Mouse (Mus musculus): ENCODE data around the gene Spaca6. TPM values are rescaled to one million over a fixed set of nuclear protein-coding genes. Genes with fewer than 3 reads are reported as not detected.
"Not testable (repeated sequence)": the region's sequence is repeated elsewhere in the genome, so short reads cannot be mapped to it uniquely, and the experiment has no call there.

Gene Spaca6
- total RNA-seq, 4 experiments from 2014 or later: 43.9 to 173 (median 91.6) TPM

GRCm38 (mm10) chr17:17844606-17845005 is 17.6 kb downstream of the Spaca6 start:
- DNase-seq: not testable (repeated sequence)

DNA sequence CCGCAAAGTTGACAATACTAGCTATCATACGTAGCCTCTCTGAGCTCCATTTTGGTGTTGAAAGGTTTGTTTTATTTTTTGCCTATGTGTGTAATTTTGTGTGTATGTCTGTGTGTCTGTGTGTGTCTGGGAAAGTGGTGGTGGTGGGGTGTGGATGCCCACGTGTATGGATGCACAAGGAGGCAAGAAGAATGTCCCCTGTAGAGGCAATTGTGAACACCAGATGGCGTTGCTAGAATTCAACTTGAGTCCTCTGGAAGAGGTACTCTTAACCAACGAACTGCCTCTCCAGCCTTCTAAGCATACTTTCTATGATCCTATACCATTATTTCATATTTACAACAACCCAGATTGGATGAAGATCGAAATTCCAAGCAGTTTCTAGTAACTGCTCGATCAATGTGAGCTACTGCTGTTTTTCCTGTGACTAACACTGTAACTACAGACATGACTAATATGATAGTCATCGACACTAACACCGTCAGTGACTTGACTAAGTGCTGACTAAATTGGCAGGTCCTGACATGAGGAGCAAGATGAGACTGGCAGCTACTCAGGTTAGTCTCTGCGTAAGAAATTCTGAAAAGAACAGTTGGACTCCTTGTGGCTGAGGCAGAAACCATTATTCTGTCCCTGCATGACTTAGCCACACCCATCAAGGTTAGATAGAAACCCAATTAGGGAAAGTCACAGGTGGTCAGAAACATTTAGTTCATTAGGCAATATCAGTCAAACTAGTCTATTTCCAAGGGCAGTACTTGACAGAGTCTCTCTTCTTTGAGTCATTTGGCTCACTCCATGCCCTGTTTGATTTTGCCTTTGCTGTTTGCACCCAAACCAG is 18.4 kb downstream of the Spaca6 start:
- no peak for DNase-seq

- no peak for DNase-seq
These were observed 22.0 kb downstream of the Spaca6 start for GRCm38 (mm10) chr17:17848988-17849387.

GRCm38 (mm10) chr17:17849906-17850712 is 23.2 kb downstream of the Spaca6 start:
- DNase-seq: no peak

DNA sequence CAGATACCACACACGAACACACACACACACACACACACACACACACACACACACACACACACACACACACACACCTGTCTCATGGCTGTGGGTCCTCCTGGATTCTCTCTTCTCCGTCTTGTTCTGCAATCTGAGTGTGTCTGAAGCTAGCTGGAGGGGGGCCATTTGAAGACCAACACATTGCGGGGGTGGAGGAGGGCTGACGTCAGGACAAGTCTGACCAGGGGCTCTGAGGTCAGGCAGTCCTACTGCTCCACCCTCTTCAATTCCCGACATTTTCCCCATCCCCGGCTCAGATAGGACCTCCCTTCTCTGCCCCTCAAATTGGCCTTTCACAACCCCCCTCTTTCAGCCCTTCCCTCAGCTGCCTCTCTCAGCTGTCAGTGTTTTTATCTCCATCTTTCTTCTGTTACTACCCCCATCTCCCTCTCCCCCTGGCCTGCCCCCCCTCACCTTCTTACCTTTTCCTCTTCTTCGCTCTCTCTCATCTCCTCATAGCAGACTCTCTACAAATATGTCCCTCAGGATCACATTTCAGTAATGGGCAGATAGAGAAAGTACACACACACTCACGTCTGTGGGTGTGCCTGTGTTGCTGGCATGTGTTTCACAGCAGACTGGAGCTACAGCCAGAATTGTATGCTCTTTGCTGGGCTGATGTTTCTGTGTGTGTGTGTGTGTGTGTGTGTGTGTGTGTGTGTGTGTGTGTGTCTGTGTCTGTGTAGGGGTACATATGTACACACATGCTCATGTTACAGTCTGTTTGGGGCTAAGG is 28.3 kb downstream of the Spaca6 start, which contains the start of gene Has1:
Gene Has1, minus strand, starts transcription at position 142 of the 775 bp plus-strand sequence.
- DNase-seq: no peak

DNA sequence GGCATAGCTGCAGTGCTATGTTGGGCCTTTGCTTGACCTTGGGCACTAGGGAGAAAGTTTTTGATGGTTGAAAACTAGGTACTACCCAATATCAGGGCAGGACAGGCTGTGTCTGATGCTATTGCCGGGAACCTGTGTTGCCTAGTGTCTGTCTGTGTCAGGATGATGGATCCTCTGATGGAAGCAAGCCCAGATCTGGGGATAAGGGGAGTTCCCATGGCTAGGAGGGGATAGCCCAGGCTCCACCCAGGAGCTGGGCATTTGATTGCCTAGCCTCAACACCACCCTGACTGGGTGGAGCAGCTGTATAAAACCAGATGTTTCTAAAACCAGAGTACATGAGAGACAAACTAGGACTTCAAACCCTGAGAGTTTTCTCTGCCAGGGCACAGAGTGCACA is 29.7 kb downstream of the Spaca6 start:
- no peak for DNase-seq

DNA sequence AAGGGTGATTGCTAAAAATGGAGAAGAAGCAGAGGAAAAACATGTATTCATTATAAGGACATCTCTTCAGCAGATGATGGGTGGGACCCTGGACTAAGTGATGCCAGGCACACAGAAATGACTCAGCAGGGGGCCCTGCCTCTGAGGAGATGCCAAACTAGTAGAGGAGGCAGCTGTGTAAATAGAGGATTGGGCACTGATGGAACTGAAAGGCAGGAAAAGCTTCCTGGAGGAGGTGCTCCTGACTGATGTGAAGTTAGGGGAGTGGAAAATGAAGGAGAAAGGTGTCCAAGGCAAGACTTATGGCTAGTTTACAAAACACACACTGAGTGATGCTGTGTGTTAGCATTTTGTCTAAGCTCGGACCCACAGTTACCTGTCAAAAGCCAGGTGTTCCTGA is 30.5 kb downstream of the Spaca6 start:
- no peak for DNase-seq

DNA sequence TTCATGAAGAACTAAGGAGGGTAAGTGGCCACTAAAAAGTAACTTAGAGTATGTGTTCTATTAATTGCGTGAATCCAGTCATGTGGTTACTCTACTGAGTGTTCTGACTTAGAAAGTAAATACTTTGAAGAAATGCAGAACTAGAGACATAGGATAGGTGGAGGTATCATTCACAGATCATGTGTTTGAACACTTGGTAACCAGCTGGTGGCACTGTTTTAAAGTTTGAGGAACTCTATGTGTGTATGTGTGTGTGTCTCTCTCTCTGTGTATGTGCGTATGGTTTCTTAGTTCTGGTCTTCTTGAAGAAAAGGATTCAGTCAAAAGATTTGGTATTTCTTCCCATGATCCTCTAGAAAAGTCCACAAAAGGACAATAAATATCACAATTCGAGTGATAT is 33.2 kb downstream of the Spaca6 start:
- DNase-seq: no peak

DNA sequence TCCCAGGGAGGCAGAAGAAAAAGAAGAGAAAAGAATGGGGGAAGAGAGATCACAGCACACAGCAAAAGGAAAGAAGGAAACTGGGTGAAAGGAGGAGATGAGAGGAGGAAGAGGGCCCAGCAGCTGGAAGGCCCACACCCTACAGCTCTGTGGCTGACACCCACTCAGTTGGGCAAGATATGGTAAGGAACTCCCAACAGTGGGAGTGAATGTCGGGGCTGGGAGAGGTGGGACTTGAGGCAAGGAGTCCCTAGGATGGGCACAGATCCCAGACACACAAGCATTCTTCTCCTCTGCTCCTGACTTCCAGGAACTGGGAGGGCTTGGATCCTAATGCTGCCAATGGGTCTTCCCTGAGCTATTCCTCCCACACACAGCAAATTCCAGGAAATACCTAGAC is 35.4 kb downstream of the Spaca6 start:
- no peak for DNase-seq

DNA sequence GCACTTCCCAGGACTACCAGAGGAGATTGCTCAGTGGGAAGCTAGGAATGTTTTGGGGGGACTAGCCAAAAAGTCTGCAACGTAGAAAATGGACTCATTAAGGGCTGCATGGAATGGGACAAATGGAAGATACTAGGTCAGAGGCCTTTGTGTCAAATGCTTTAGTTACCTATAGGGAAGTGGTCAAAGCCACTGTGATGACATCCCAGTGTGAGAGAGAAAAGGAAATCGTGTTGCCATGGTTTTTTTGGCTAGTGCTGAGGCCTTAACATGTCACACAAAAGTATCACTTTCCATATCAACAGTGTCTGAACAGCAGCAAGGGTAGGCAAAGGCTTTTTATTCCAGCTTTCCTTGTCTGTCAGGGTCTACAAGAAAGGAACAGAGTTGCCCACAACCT is 38.2 kb downstream of the Spaca6 start:
- DNase-seq: no peak

- no peak for DNase-seq
These were observed 40.0 kb downstream of the Spaca6 start for GRCm38 (mm10) chr17:17866801-17867469.

- DNase-seq: no peak
These were observed 44.1 kb downstream of the Spaca6 start for GRCm38 (mm10) chr17:17870892-17871550.

- no peak for DNase-seq
These were observed 44.7 kb downstream of the Spaca6 start for GRCm38 (mm10) chr17:17871697-17872096.

GRCm38 (mm10) chr17:17879347-17879746 is 52.4 kb downstream of the Spaca6 start:
- DNase-seq: no peak

GRCm38 (mm10) chr17:17882672-17883071 is 55.7 kb downstream of the Spaca6 start:
- DNase-seq: no peak

DNA sequence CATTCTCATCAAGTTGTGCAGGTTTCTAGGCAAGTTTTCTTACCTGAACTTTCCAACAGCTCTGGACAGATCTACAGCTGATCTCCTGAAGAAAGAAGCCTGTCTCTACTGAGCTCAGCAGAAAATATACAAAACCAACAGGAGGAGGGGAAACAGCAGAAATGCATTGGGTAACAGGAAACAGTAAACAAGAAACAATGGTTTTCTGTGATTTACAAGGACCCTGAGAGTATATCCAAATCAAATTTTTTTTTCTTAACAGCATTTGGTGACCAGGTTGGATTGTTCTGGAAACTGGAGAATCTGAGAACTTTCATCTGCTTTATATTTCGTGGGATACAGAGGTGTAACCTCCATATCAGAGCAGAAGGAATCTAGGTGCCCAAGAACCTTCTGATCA is 56.9 kb downstream of the Spaca6 start, which contains the start of gene Fpr1:
Gene Fpr1, minus strand, starts transcription at position 101 of the 400 bp plus-strand sequence.
- no peak for DNase-seq

DNA sequence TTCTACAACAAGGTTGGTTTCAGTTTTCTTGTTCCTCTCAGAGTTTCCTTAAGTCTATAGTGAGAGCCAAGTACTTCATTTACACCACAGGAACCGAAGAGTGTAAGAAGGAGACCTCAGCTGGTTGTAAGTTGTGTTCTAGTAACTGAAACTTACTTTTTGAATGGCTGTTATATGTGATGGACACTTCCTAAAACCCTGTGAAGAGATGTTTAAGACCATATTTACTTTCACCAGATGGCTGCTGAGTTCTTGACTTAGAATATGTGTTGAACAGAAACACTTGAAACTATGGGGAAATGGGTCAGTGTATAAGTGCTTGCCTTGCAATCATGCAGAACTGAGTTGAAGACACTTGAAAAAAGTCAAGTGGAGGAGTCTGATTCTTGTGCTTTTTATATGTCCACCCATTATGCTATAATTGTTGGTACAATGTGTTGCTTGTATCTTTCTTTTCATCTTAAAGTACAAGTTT is 60.9 kb downstream of the Spaca6 start, which contains the start of the genes Fpr2 and Fpr3:
Gene Fpr2, plus strand, starts transcription at position 51 of the 475 bp plus-strand sequence.
Gene Fpr3, plus strand, starts transcription at position 79 of the 475 bp plus-strand sequence.
- DNase-seq: no peak

- DNase-seq: no peak
These were observed 62.9 kb downstream of the Spaca6 start for GRCm38 (mm10) chr17:17889732-17890425.
